Mouse (Mus musculus) liver, embryonic 14.5 days (tissue): ENCODE data around the gene Tbc1d16. TPM values are rescaled to one million over a fixed set of nuclear protein-coding genes. Genes with fewer than 3 reads are reported as not detected.

Experiments
- ATAC-seq: fragments of 200-750 bp; cut with Nextera tagmentation; 2 replicates; pipeline ENCODE4 v1.8.0; 2017; ENCODE audit warnings: moderate number of reproducible peaks, mild to moderate bottlenecking, moderate library complexity; ENCODE audit not compliant: insufficient read depth
- DNase-seq, 3 experiments: peaks; one replicate each; pipeline ENCODE4 v3.0.0-alpha.2; 2012 to 2013; ENCODE audit warnings: low read depth in 3 of 3, low spot score in 3 of 3
- H3K27ac ChIP-seq: fragments of 300-500 bp; sonication (generic); 2 replicates; pipeline ENCODE4 v1.5.1; 2014; ENCODE audit warnings: moderate library complexity, mild to moderate bottlenecking, control low read depth, inconsistent platforms
- H3K27me3 ChIP-seq: fragments of 300-500 bp; sonication (generic); 2 replicates; pipeline ENCODE4 v1.6.1; 2014; ENCODE audit warnings: mild to moderate bottlenecking, low read length, moderate library complexity; ENCODE audit not compliant: control insufficient read depth, insufficient read depth
- H3K36me3 ChIP-seq: fragments of 300-500 bp; sonication (generic); replicated peaks from 2 replicates; pipeline ENCODE4 v1.6.1; 2014; ENCODE audit warnings: low read depth; ENCODE audit not compliant: control insufficient read depth, insufficient read depth
- H3K4me1 ChIP-seq, 2 experiments: fragments of 200-500 bp in 1 of 2; fragments of 300-500 bp in 1 of 2; sonication (generic) in 1 of 2; replicated peaks; 2 replicates each; pipeline ENCODE4 v1.6.1; 2012 to 2014; ENCODE audit warnings: antibody characterized with exemption in 1 of 2, inconsistent platforms in 1 of 2, low read length in 1 of 2; ENCODE audit not compliant: control insufficient read depth in 2 of 2, insufficient read depth in 2 of 2
- H3K4me2 ChIP-seq: fragments of 300-500 bp; sonication (generic); 2 replicates; pipeline ENCODE4 v1.6.1; 2014; ENCODE audit warnings: low read depth, mild to moderate bottlenecking, control low read depth, moderate library complexity
- H3K4me3 ChIP-seq, 2 experiments: fragments of 200-500 bp in 1 of 2; fragments of 300-500 bp in 1 of 2; sonication (generic) in 1 of 2; 2 replicates each; pipeline ENCODE4 v1.5.1; 2012 to 2014; ENCODE audit warnings: low read depth in 2 of 2, low read length in 2 of 2, mild to moderate bottlenecking in 2 of 2, control low read depth in 1 of 2, inconsistent platforms in 1 of 2, moderate library complexity in 1 of 2; ENCODE audit not compliant: insufficient read depth in 1 of 2
- H3K9ac ChIP-seq: fragments of 300-500 bp; sonication (generic); replicated peaks from 2 replicates; pipeline ENCODE4 v1.6.1; 2014; ENCODE audit warnings: mild to moderate bottlenecking, control low read depth, moderate library complexity
- H3K9me3 ChIP-seq: fragments of 300-500 bp; sonication (generic); 2 replicates; pipeline ENCODE4 v1.6.1; 2016; ENCODE audit warnings: low read length, mixed read lengths; ENCODE audit not compliant: control insufficient read depth
- CTCF ChIP-seq: IDR thresholded peaks from 2 replicates; pipeline ENCODE4 v1.5.1; 2016; ENCODE audit warnings: antibody characterized with exemption, low read depth, control low read depth
- EP300 ChIP-seq: IDR thresholded peaks from 2 replicates; pipeline ENCODE4 v1.6.1; 2016; ENCODE audit warnings: antibody characterized with exemption, low read depth
- WGBS: fragments of 180-500 bp; shearing (Covaris S2); extraction: QIAGEN DNeasy Blood & Tissue Kit; methylation state at CpG from one replicate; pipeline ENCODE4 v1.1.7; 2014; ENCODE audit not compliant: insufficient replicate concordance; 5-methylcytosine and 5-hydroxymethylcytosine counted together
- polyA plus RNA-seq, 2 experiments: library from polyadenylated mRNA; depleted of rRNA in 1 of 2; stranded (reverse) in 1 of 2; unstranded in 1 of 2; fragments of >200 nt; fragmentation: Nextera tagmentation in 1 of 2; extraction: Ambion mirVana in 1 of 2; gene quantifications; 2 replicates each; pipeline versions ENCODE4 v1.2.1 to v1.2.3; 2012 to 2014

Tbc1d16 gene
- polyA plus RNA-seq, 2 experiments, result 0.58 to 1.0 TPM

GRCm38 (mm10) chr11:119186989-119187799 is 41.1 kb downstream of the Tbc1d16 start:
- 46% methylated on average over 25 of the region's 25 CpGs for WGBS
- Histone ChIP-seq H3K27me3 (no peaks in the 10 kb centered on the region), H3K9me3 (no peaks in the 10 kb centered on the region), H3K27ac (no peak overlapping the region), H3K36me3 (no peaks in the 10 kb centered on the region), H3K4me3 (no peak overlapping the region), H3K4me1 (no peaks in the 10 kb centered on the region; a peak in 1 of 4 replicates), H3K4me2 (no peak overlapping the region), H3K9ac (no peak overlapping the region)
- peak in 1 of 3 experiments; percentile 12 for DNase-seq
- ATAC-seq, result no peak
- peak; percentile 76 for TF ChIP-seq CTCF
- no peak for TF ChIP-seq EP300

DNA sequence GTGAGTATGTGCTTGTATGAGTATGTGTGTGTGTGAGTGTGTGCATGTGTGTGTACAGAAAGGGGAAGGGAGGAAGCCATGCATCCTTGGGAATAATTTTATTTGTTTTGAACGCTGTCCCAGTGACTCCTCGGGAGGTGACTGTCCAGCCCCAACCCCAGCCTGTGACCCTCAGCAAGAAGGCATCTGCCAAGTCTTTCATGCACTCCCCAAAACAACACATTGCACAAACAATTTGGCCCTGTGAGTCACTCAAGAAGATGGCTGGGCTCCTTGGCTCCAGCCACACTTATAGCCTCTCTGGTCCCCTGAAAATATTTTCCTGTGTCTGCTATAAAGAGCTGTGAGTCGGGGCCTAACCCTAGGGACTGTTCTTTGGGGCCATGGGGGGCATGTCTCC is 41.9 kb downstream of the Tbc1d16 start:
- no peak for ATAC-seq
- Histone ChIP-seq H3K27ac (no peak overlapping the region), H3K4me3 (no peak overlapping the region), H3K36me3 (no peaks in the 10 kb centered on the region), H3K4me1 (no peaks in the 10 kb centered on the region; a peak in 1 of 4 replicates), H3K9ac (no peak overlapping the region), H3K27me3 (no peaks in the 10 kb centered on the region), H3K9me3 (no peaks in the 10 kb centered on the region), H3K4me2 (no peak overlapping the region)
- TF ChIP-seq CTCF (no peak), EP300 (no peak)
- WGBS, result 62% methylated on average over 3 of the region's 3 CpGs
- no peak for DNase-seq

- no peak for TF ChIP-seq EP300
- 0 out of 2 replicates have a peak, but pooled peaks have one; percentile 3 for TF ChIP-seq CTCF
- Histone ChIP-seq H3K36me3 (no peaks in the 10 kb centered on the region), H3K9me3 (no peaks in the 10 kb centered on the region), H3K4me2 (no peak overlapping the region), H3K9ac (no peak overlapping the region), H3K4me1 (no peaks in the 10 kb centered on the region; a peak in 1 of 4 replicates), H3K27me3 (no peaks in the 10 kb centered on the region), H3K27ac (no peak overlapping the region), H3K4me3 (no peak overlapping the region)
- no peak for DNase-seq
- 59% methylated on average over 15 of the region's 15 CpGs for whole genome bisulfite sequencing
- no peak for ATAC-seq
Measured at GRCm38 (mm10) chr11:119183684-119184310, 44.5 kb downstream of the Tbc1d16 start.

DNA sequence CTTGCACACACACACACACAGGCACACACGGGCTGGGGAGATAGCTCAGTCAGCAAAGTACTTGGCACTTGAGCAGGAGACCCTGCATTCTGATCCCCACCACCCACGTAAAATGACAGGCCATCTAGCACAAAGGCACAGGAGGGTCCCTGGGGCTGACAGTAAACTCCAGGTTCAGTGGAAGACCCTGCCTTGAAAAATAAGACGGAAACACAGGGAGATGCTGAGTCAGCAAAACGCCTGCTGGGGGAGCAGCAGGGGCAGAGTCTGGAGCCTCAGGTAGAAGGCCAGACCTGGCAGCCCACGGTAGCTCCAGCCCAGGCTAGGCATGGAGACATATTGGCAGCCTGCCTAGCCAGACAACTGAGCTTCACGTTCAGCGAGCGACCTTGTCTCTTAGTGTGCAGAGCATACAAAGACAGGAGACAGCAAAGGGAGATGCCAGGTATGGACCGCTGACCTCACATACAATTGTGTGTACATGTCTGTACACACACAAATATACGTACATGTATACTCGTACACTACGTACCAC is 46.4 kb downstream of the Tbc1d16 start:
- H3K9ac ChIP-seq, result no peak overlapping the region

More for the DNA sequence above, 46.4 kb downstream of the Tbc1d16 start:
- DNase-seq (no peak), ATAC-seq (no peak)
- Histone ChIP-seq H3K27me3 (no peaks in the 10 kb centered on the region), H3K4me1 (no peaks in the 10 kb centered on the region), H3K27ac (no peak overlapping the region), H3K4me3 (no peak overlapping the region), H3K9me3 (no peaks in the 10 kb centered on the region), H3K36me3 (no peaks in the 10 kb centered on the region), H3K4me2 (no peak overlapping the region)
- no peak for TF ChIP-seq EP300
- TF ChIP-seq CTCF, result no peak
- 74% methylated on average over 12 of the region's 12 CpGs for WGBS
